Mouse (Mus musculus) stomach, postnatal 0 days (tissue): ENCODE results near the gene Atp13a3. TPM values are rescaled to one million over a fixed set of nuclear protein-coding genes. Genes with fewer than 3 reads are reported as not detected.

Experiments used
- ATAC-seq: fragments of 200-750 bp; cut with Nextera tagmentation; 2 replicates; pipeline ENCODE4 v1.8.0; 2017; ENCODE audit not compliant: low FRiP score, low TSS enrichment
- DNase-seq: peaks from one replicate; pipeline ENCODE4 v3.0.0-alpha.2; 2016; ENCODE audit warnings: low spot score
- H3K27ac ChIP-seq: fragments of 300-500 bp; sonication (generic); replicated peaks from 2 replicates; pipeline ENCODE4 v1.5.1; 2014; ENCODE audit warnings: mild to moderate bottlenecking, control low read depth
- H3K27me3 ChIP-seq: fragments of 300-500 bp; sonication (generic); 2 replicates; pipeline ENCODE4 v1.6.1; 2014; ENCODE audit warnings: low read length; ENCODE audit not compliant: control insufficient read depth, insufficient read depth
- H3K36me3 ChIP-seq: fragments of 300-500 bp; sonication (generic); 2 replicates; pipeline ENCODE4 v1.6.1; 2014; ENCODE audit warnings: low read length, mixed read lengths; ENCODE audit not compliant: control insufficient read depth, insufficient read depth
- H3K4me1 ChIP-seq: fragments of 300-500 bp; sonication (generic); replicated peaks from 2 replicates; pipeline ENCODE4 v1.6.1; 2014; ENCODE audit warnings: antibody characterized with exemption; ENCODE audit not compliant: control insufficient read depth, insufficient read depth
- H3K4me2 ChIP-seq: fragments of 300-500 bp; sonication (generic); replicated peaks from 2 replicates; pipeline ENCODE4 v1.6.1; 2014; ENCODE audit warnings: low read depth, mild to moderate bottlenecking, control low read depth, moderate library complexity
- H3K4me3 ChIP-seq: fragments of 300-500 bp; sonication (generic); 2 replicates; pipeline ENCODE4 v1.5.1; 2014; ENCODE audit warnings: low read depth, low read length, control low read depth
- H3K9ac ChIP-seq: fragments of 300-500 bp; sonication (generic); 2 replicates; pipeline ENCODE4 v1.6.1; 2014; ENCODE audit warnings: mild to moderate bottlenecking, low read length, control low read depth, mixed read lengths
- H3K9me3 ChIP-seq: fragments of 300-500 bp; sonication (generic); 2 replicates; pipeline ENCODE4 v1.6.1; 2016; ENCODE audit warnings: low read length; ENCODE audit not compliant: control insufficient read depth
- CTCF ChIP-seq: IDR thresholded peaks from 2 replicates; pipeline ENCODE4 v1.5.1; 2016; ENCODE audit warnings: antibody characterized with exemption, low read depth, mild to moderate bottlenecking, moderate library complexity
- EP300 ChIP-seq: optimal IDR thresholded peaks from 2 replicates; pipeline ENCODE3; 2016; ENCODE audit warnings: antibody characterized with exemption
- WGBS: fragments of 180-500 bp; shearing (Covaris S2); extraction: QIAGEN DNeasy Blood & Tissue Kit; methylation state at CpG from one replicate; pipeline ENCODE4 v1.1.7; 2014; 5-methylcytosine and 5-hydroxymethylcytosine counted together
- polyA plus RNA-seq: library from polyadenylated mRNA; unstranded; fragments of >200 nt; fragmentation: Nextera tagmentation; extraction: Ambion mirVana; gene quantifications from 2 replicates; pipeline ENCODE4 v1.2.1, GENCODE M21; 2015

Gene Atp13a3
- polyA plus RNA-seq, 1 experiment from 2014 or later = 7.7 TPM

DNA sequence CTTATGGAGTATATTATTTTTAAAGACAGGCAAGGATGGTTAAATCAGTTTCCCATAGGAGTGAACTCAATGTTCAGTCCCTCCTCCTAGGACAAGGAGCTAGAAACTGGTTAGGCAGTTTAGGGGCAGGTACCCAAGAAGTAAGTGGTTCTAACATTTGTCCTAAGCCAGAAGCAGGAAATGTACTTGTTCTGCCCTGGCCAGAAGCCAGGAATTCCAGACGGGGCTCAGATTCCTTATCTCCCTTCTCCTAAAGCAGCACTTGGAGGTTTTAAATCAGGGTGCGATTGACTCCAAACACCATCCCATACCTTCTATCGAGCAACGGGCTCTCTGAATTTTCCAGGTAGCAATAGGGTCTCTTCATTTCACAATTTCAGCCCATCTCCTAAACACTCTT lies 29.6 kb upstream of the Atp13a3 start:
- Histone ChIP-seq H3K36me3 (no peaks in the 10 kb centered on the region), H3K4me2 (no peak overlapping the region), H3K27ac (no peak overlapping the region), H3K9me3 (no peaks in the 10 kb centered on the region), H3K27me3 (no peaks in the 10 kb centered on the region), H3K9ac (no peak overlapping the region), H3K4me1 (no peaks in the 10 kb centered on the region), H3K4me3 (no peak overlapping the region)
- ATAC-seq (no peak), DNase-seq (peak; percentile 47)
- no peak for TF ChIP-seq CTCF
- no peak for TF ChIP-seq EP300
- 52% methylated on average over 4 of the region's 4 CpGs for WGBS

- no peaks in the 10 kb centered on the region for H3K9me3 ChIP-seq
- no peak overlapping the region for H3K27ac ChIP-seq
- DNase-seq (no peak), ATAC-seq (no peak)
- no peaks in the 10 kb centered on the region for H3K36me3 ChIP-seq
- no peaks in the 10 kb centered on the region for H3K4me1 ChIP-seq
- no peaks in the 10 kb centered on the region for H3K27me3 ChIP-seq
- no peak for TF ChIP-seq CTCF
- TF ChIP-seq EP300 = no peak
- 90% methylated on average over 3 of the region's 3 CpGs for WGBS
- H3K4me2 ChIP-seq = no peak overlapping the region
- no peak overlapping the region for H3K9ac ChIP-seq
- H3K4me3 ChIP-seq = no peak overlapping the region
Measured at GRCm38 (mm10) chr16:30433148-30433547, 27.4 kb upstream of the Atp13a3 start.

GRCm38 (mm10) chr16:30432111-30432510 lies 26.3 kb upstream of the Atp13a3 start:
- WGBS = 91% methylated on average over 2 of the region's 2 CpGs
- Histone ChIP-seq H3K27me3 (no peaks in the 10 kb centered on the region), H3K36me3 (no peaks in the 10 kb centered on the region), H3K9ac (no peak overlapping the region), H3K4me3 (no peak overlapping the region), H3K4me2 (no peak overlapping the region), H3K27ac (no peak overlapping the region), H3K9me3 (no peaks in the 10 kb centered on the region), H3K4me1 (no peaks in the 10 kb centered on the region)
- no peak for ATAC-seq
- DNase-seq = no peak
- TF ChIP-seq CTCF = no peak
- TF ChIP-seq EP300 = no peak

- WGBS = 70% methylated on average over 2 of the region's 2 CpGs
- Histone ChIP-seq H3K9ac (no peak overlapping the region), H3K27me3 (no peaks in the 10 kb centered on the region), H3K9me3 (no peaks in the 10 kb centered on the region), H3K27ac (no peak overlapping the region), H3K4me1 (no peaks in the 10 kb centered on the region), H3K4me3 (no peak overlapping the region), H3K4me2 (no peak overlapping the region), H3K36me3 (no peaks in the 10 kb centered on the region)
- DNase-seq = no peak
- TF ChIP-seq CTCF = no peak
- no peak for TF ChIP-seq EP300
- no peak for ATAC-seq
Measured at GRCm38 (mm10) chr16:30430512-30431088, 24.8 kb upstream of the Atp13a3 start.

GRCm38 (mm10) chr16:30428753-30429260 lies 23.0 kb upstream of the Atp13a3 start:
- no peak overlapping the region for H3K4me2 ChIP-seq
- no peak overlapping the region for H3K4me3 ChIP-seq
- TF ChIP-seq CTCF (no peak), EP300 (no peak)
- H3K27me3 ChIP-seq = no peaks in the 10 kb centered on the region
- 37% methylated on average over 4 of the region's 4 CpGs for WGBS
- no peaks in the 10 kb centered on the region for H3K36me3 ChIP-seq
- no peak overlapping the region for H3K27ac ChIP-seq
- ATAC-seq (no peak), DNase-seq (no peak)
- H3K9me3 ChIP-seq = no peaks in the 10 kb centered on the region
- no peak overlapping the region for H3K9ac ChIP-seq
- no peaks in the 10 kb centered on the region for H3K4me1 ChIP-seq

DNA sequence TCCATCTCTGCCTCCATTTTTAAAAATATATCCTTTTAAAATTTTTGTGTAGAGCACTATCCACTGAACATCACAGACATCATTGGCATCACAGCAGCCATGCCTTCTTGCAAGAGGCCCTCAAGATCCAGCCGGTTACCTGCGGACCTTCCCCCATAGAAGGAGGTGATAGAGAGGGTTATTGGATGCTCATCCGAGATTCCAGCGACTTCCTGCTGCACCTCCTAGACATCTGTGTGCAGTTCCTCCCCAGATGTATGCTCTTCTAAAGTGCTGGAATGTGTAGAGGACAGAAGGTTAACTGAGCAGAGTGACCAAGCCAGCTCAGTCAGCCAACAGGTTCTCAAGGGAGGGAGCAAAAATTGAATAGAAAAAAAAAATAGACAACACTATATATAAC lies 21.7 kb upstream of the Atp13a3 start:
- Histone ChIP-seq H3K27ac (no peak overlapping the region), H3K4me1 (no peaks in the 10 kb centered on the region), H3K9me3 (no peaks in the 10 kb centered on the region), H3K27me3 (no peaks in the 10 kb centered on the region), H3K4me2 (no peak overlapping the region), H3K4me3 (no peak overlapping the region), H3K9ac (no peak overlapping the region), H3K36me3 (no peaks in the 10 kb centered on the region)
- ATAC-seq = no peak
- 77% methylated on average over 4 of the region's 4 CpGs for WGBS
- no peak for DNase-seq
- TF ChIP-seq EP300 = no peak
- no peak for TF ChIP-seq CTCF
